Mouse (Mus musculus): ENCODE measurements around the gene Hsd3b5. TPM values are rescaled to one million over a fixed set of nuclear protein-coding genes. Genes with fewer than 3 reads are reported as not detected.

Hsd3b5 gene
- polyA plus RNA-seq (2017; shearing (Covaris generic)), result not detected

DNA sequence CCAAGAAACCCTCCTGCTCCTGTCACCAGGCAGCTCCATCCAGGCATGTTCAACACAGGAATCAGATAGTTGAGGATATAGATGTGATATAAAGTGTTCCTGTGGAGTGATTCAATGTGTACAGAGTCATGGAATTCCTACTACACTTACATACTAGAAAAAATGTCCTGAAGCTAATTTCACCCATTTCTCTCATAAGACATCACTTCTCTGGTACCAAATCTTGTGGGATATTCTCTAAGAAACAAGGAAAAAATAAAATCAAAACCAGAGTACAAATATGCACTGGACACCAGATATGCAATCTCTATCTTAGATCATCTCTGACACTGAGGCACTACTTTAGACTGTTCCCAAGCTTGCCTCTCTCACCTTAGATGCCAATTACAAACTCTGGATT, at the start of gene Hsd3b5:
TSS of gene Hsd3b5 (minus strand) at position 101 of the 400 bp plus-strand sequence.

DNA sequence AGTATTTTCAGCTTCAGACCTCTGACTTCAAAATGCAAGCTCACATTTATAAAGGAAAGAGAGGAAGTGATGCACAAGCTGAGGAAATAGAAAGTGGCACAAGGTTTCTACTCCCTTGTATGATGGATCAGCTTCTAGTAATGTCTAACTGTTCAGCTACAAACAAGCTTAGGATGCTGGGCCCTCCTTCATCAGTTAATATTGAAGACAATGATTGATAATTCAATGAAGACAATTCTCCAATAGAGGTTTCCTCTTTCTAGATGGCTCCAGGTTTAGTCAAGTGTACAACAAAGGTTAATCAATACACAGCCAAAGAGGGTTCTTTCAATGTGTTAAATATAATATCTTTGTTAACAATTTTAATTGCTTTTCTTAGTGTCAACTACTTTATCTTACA, 41.3 kb downstream of the Hsd3b5 start, which contains the start of gene Gm10681:
TSS of gene Gm10681 (minus strand) at position 101 of the 400 bp plus-strand sequence.

Other genes with a start within 250 kb of the Hsd3b5 start
- not detected for gene Zfp697, start 247.8 kb downstream of the Hsd3b5 start, polyA plus RNA-seq (2017; shearing (Covaris generic))
- gene Gm4450, start 173.1 kb downstream of the Hsd3b5 start, polyA plus RNA-seq (2017; shearing (Covaris generic)), result not detected
- gene Hsd3b4, start 119.7 kb downstream of the Hsd3b5 start, polyA plus RNA-seq (2017; shearing (Covaris generic)), result not detected
- gene Gm10681, start 41.4 kb downstream of the Hsd3b5 start, polyA plus RNA-seq (2017; shearing (Covaris generic)), result not detected
- gene Hsd3b2, start 94.3 kb upstream of the Hsd3b5 start, polyA plus RNA-seq (2017; shearing (Covaris generic)), result not detected
- not detected for gene Hsd3b3, start 132.9 kb upstream of the Hsd3b5 start, polyA plus RNA-seq (2017; shearing (Covaris generic))
- gene Hsd3b6, start 184.2 kb upstream of the Hsd3b5 start, polyA plus RNA-seq (2017; shearing (Covaris generic)), result not detected
- not detected for gene Hsd3b1, start 229.5 kb upstream of the Hsd3b5 start, polyA plus RNA-seq (2017; shearing (Covaris generic))

Measured in CD4-positive, CD25-positive, alpha-beta regulatory T cell, adult 9 weeks (primary cell).